Mouse (Mus musculus) brown adipose tissue, adult 24 weeks (tissue): Measurements from ENCODE around the gene Slamf1. TPM values are rescaled to one million over a fixed set of nuclear protein-coding genes. Genes with fewer than 3 reads are reported as not detected.

Source experiments
- H3K27ac ChIP-seq: fragments of 200-500 bp; replicated peaks from 2 replicates; pipeline ENCODE4 v1.5.1; 2012; ENCODE audit warnings: low read depth, mild to moderate bottlenecking, low read length
- H3K4me1 ChIP-seq: fragments of 200-500 bp; 2 replicates; pipeline ENCODE4 v1.6.1; 2012; ENCODE audit warnings: low read length, mixed read lengths; ENCODE audit not compliant: control insufficient read depth, insufficient read depth, insufficient read length
- H3K4me3 ChIP-seq: fragments of 200-500 bp; 2 replicates; pipeline ENCODE4 v1.5.1; 2012; ENCODE audit warnings: low read depth, mild to moderate bottlenecking, low read length, moderate library complexity; ENCODE audit not compliant: insufficient read depth
- polyA plus RNA-seq: library from polyadenylated mRNA; stranded (reverse); fragments of >200 nt; gene quantifications from 2 replicates; pipeline ENCODE4 v1.2.4, GENCODE M21; 2012; ENCODE audit not compliant: missing spikeins, insufficient read depth, insufficient read length

Slamf1 gene
- not detected in 2 replicates for polyA plus RNA-seq

DNA sequence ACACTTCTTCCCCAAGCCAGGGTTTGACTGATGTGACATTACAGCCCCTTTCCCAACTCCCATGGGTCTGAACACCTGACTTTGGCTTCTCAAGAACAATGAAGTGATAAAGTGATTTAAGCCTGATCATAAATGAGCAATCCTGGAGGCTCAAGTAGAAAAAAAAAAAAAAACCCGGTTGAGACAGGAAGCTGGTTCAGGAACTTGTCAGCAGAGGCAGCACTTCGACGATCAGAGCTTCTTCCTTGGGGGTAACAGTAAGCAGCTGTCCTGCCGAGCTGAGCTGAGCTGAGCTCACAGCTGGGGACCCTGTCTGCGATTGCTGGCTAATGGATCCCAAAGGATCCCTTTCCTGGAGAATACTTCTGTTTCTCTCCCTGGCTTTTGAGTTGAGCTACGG, at the start of gene Slamf1:
Slamf1 (plus strand) TSS at position 230 of the 400 bp plus-strand sequence.
- no peak within 1 kb of the TSS for H3K4me3 ChIP-seq
- H3K4me1 ChIP-seq = no peaks in the 10 kb centered on the region
- H3K27ac ChIP-seq = no peak within 1 kb of the TSS

DNA sequence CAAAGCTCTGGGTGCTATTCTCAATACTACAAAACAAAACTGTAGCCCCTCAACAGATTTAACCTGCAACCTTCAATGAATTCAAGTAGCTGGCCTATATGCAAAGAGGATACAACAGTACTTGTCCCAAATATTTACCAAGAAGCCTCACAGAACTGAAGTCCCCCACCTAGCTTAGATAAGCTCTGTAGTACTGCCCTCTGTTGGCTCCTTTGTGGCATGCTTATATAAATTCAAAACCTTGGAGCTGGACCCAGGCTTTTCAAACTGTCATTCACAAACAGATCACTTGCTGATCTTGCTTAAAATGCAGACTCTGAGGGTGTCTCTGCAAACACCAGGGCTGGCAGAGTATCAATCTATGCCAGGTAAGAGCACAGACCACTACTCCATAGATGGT, 35.7 kb upstream of the Slamf1 start:
- Histone ChIP-seq H3K4me1 (no peaks in the 10 kb centered on the region), H3K27ac (no peak overlapping the region), H3K4me3 (no peak overlapping the region)

DNA sequence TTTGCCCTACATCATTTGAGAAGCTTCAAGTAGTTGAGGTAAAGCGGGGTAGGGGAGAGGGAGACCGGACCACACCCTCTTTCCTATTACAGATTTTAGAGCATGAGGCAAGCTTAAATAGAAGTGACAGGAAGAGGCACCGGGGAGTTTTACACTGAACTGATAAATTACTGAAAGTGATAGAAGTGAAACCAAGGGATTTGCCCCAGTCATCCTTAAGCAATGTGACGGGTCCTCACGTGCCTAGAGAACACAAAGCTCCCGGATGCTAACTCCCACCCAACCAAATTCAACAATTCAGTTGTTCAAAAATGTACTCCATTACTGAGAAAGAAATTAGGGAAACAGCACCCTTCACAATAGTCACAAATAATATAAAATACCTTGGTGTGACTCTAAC, 32.0 kb upstream of the Slamf1 start:
- no peaks in the 10 kb centered on the region for H3K4me1 ChIP-seq
- no peak overlapping the region for H3K27ac ChIP-seq
- H3K4me3 ChIP-seq = no peak overlapping the region

- Histone ChIP-seq H3K4me1 (no peaks in the 10 kb centered on the region), H3K27ac (no peak overlapping the region), H3K4me3 (no peak overlapping the region)
Observed at GRCm38 (mm10) chr1:171748127-171748969, 18.6 kb upstream of the Slamf1 start.

DNA sequence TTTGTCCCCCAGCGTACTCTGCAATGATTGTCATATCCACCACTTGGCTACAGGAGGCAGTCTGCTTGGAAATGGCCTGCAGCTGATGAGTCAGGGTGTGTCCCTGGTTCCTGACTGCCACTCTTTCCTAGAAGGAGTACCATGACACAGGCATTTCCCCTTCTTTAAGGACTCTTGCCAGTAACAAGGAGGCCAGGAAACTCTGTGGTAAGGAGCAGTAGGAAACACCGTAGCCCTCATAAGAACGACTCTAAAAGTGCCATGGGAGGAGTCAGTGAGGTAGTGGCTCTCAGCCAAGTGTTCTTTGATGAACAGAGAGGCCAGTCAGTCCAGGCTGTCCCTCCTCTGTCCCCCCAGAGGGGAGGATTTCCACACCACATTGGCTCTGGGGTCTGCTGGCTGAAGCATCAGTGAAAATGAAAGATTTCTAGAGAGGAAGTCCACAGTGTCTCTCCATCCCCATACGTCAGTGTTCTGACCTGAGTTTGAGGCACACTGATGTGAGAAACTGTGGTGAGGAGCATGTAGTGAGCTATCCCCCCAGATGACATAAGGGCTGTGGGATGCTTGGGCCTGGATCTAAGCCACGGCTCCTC, 5.0 kb upstream of the Slamf1 start:
- Histone ChIP-seq H3K4me1 (no peaks in the 10 kb centered on the region), H3K4me3 (no peak overlapping the region), H3K27ac (no peak overlapping the region)

DNA sequence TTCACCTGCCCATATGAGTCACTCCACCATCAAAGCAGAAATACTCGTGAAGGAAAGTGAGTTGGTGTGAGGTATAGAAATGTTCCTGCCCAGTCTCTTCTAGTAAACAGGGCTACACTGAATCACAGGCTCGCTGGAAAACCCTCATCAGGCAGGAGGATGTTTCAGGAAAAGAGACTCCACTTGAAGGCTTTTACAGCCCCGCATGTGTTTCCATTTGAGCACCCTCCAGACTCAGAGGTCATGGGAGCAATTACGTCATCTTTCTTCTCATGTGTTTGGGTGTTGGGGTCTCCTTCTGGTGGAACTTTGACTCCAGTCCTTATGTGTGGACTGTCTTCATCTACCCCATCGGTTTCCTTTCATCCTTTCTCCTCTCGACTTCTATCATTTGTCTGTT, 4.1 kb downstream of the Slamf1 start:
- H3K4me3 ChIP-seq = no peak overlapping the region
- no peaks in the 10 kb centered on the region for H3K4me1 ChIP-seq
- no peak overlapping the region for H3K27ac ChIP-seq

GRCm38 (mm10) chr1:171772121-171772735, 5.3 kb downstream of the Slamf1 start:
- Histone ChIP-seq H3K4me3 (no peak overlapping the region), H3K27ac (no peak overlapping the region), H3K4me1 (no peaks in the 10 kb centered on the region)

DNA sequence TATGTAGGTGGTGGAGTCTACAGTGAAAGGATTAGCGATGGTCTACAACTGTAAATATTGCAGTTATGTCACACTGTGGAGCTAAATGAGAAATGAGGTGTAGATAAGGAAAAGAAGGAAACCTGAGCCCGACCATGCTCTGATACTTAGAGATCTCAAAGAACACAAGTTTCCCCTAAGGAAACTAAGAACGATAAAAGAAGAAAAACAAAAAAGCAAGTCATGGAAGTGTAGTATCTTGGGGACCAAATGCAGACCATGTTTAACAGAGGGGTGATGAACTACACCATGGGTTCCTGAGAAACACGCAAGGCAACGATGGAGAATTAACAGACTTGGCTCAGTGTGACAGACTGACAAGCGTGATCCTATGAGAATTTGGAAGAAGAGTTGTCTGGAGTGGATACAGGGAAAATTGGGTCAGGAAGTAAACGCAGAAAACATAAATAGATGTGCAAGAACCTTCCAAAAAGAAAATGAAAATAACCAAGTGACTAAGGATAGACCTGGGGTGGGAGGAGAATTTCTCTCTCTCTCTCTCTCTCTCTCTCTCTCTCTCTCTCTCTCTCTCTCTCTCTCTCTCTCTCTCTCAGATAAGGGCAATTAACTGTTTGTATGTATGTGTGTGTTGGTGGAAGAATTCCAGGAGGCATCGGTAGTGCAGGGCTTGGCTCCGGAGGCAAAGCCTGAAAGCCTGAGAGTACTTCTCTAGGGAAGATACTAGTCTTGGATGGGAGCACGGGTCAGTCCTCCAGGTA, 6.5 kb downstream of the Slamf1 start:
- H3K4me3 ChIP-seq = no peak overlapping the region
- H3K4me1 ChIP-seq = no peaks in the 10 kb centered on the region
- H3K27ac ChIP-seq = no peak overlapping the region

DNA sequence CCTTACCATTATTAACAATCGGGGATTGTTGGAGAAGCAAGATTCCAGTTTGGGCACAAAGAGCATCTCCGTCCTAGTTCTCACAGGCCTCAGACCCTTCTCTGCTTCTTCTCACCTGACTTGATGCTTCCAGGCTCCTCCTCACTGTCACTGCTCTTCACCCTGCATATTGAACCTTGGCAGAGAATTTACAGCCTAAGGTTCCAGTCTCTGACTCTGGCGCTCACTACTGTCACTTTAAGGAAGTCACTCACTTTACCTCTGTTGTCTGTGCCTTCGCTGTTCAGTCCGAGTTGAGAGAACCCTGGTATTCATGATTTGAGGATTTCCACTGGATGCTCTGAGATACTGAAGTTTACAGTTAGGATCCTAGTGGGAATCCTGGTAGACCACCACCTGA, 7.3 kb downstream of the Slamf1 start:
- H3K27ac ChIP-seq = no peak overlapping the region
- no peak overlapping the region for H3K4me3 ChIP-seq
- no peaks in the 10 kb centered on the region for H3K4me1 ChIP-seq

DNA sequence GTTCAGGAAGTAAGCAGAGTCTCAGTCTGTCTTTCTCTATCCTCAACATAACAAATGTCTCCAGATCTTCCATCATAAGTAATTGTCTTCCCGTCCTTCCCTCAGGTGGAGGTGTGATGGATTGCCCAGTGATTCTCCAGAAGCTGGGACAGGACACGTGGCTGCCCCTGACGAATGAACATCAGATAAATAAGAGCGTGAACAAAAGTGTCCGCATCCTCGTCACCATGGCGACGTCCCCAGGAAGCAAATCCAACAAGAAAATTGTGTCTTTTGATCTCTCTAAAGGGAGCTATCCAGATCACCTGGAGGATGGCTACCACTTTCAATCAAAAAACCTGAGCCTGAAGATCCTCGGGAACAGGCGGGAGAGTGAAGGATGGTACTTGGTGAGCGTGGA, 7.8 kb downstream of the Slamf1 start:
- Histone ChIP-seq H3K4me3 (no peak overlapping the region), H3K4me1 (no peaks in the 10 kb centered on the region), H3K27ac (no peak overlapping the region)

DNA sequence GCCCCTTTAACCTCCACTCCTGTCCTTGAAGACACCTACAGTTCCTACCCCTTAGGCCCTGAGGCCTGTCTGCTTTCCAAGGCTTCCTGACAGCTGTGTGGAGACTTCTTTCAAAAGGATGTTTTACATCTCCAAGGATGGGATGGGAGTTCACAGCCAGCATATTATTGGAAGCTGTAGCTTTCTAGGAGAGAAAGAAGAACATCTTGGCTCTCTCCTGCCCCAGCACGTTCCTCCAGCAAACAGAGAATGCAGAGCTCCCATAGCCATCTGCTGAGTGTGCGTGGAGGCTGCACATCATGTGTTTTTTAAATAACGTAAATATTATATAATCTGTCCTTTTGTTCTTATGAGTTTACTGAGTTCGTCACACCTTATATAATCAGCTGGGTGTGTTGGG, 8.9 kb downstream of the Slamf1 start:
- H3K4me3 ChIP-seq = no peak overlapping the region
- no peaks in the 10 kb centered on the region for H3K4me1 ChIP-seq

DNA sequence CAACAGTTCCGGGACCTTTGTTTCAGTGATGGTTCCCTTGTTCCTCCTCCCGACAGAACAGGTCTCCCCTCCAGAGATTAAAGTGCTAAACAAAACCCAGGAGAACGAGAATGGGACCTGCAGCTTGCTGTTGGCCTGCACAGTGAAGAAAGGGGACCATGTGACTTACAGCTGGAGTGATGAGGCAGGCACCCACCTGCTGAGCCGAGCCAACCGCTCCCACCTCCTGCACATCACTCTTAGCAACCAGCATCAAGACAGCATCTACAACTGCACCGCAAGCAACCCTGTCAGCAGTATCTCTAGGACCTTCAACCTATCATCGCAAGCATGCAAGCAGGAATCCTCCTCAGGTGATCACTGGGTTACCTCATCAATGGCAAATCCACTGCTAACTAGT, 10.1 kb downstream of the Slamf1 start:
- Histone ChIP-seq H3K27ac (no peak overlapping the region), H3K4me1 (no peaks in the 10 kb centered on the region), H3K4me3 (no peak overlapping the region)

More for the DNA sequence above, 8.9 kb downstream of the Slamf1 start:
- H3K27ac ChIP-seq = no peak overlapping the region

DNA sequence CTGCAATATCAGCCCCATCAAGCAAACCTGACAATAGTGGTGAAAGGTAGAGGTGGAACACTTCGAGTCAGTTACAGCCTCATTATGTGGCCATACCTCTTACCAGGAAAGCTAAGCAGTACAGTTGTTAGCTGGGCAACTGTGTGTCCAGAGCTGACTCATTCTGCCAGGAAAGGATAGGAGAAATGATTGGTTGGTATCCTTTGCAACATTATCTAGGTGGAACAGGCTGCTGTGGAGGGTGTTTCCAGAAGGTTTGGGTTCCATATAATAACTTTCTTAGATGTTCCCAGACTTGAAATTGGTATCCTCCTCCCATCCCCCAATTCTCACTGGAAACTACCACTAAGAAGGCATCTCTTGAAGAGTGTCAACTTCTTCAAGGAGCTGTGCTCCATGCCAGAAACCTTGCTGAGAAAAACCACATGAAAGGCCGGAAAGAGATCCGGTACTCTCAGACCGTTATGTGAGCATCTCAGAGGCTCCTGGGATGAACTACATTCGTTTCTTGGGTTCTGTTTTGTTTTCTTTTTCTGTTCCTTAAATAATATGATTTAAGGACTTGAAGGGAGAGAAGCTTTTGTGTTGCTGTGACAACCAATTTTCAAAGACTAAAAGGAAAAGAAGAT, 15.5 kb downstream of the Slamf1 start:
- Histone ChIP-seq H3K4me1 (no peaks in the 10 kb centered on the region), H3K4me3 (no peak overlapping the region), H3K27ac (no peak overlapping the region)

GRCm38 (mm10) chr1:171785871-171786270, 18.9 kb downstream of the Slamf1 start:
- Histone ChIP-seq H3K4me3 (no peak overlapping the region), H3K4me1 (no peaks in the 10 kb centered on the region), H3K27ac (no peak overlapping the region)
